In genomic region chr9:88369666-88370065, GRCm38 (mm10) we compare ENCODE assay signal across 20 mouse cellular contexts. TPM values are rescaled to one million over a fixed set of nuclear protein-coding genes. Genes with fewer than 3 reads are reported as not detected.
A peak's percentile ranks its signal among the peaks of the same experiment; 100 is the strongest.
DNase-seq lines count a peak whose midpoint lies in the region; ATAC-seq and TF ChIP-seq lines count a peak whose summit lies in the region.
"Had no signal": no experiment of that assay in that cellular context is flagged by ENCODE, and none has a peak within 500 bp of the region (broad histone marks: within the 10 kb centered on the region; RNA-seq: fewer than 3 reads in every experiment).

No protein-coding gene starts in this region.

- no peak for ATAC-seq in midbrain, postnatal 0 days (ENCODE audit: low FRiP score)
- no peak for ATAC-seq in midbrain, embryonic 14.5 days (ENCODE audit: low FRiP score, low TSS enrichment)
- ATAC-seq: intestine, embryonic 16.5 days; liver, embryonic 12.5 days; midbrain, embryonic 15.5 days had no signal

- peaks cover 6% of the 10 kb centered on the region; the same call in 1 of the 2 replicates for H3K36me3 ChIP-seq in midbrain, postnatal 0 days (ENCODE audit: insufficient read depth, low read length)
- peaks cover under 1% of the 10 kb centered on the region; the same call in 1 of the 2 replicates for H3K36me3 ChIP-seq in midbrain, embryonic 14.5 days (ENCODE audit: control insufficient read depth, insufficient read depth, low read length)
- H3K36me3 ChIP-seq: limb, embryonic 12.5 days; lung, embryonic 15.5 days; midbrain, embryonic 15.5 days had no signal

- no peak overlapping the region for H3K4me2 ChIP-seq in midbrain, postnatal 0 days (ENCODE audit: low read depth, low read length, poor library complexity, severe bottlenecking)
- H3K4me2 ChIP-seq in midbrain, embryonic 14.5 days (ENCODE audit: low read length) = no peak overlapping the region
- H3K4me2 ChIP-seq: embryonic facial prominence, embryonic 15.5 days; hindbrain, embryonic 15.5 days; limb, embryonic 12.5 days; liver, embryonic 12.5 days; lung, embryonic 15.5 days; midbrain, embryonic 15.5 days had no signal

- no peaks in the 10 kb centered on the region for H3K27me3 ChIP-seq in midbrain, postnatal 0 days (ENCODE audit: insufficient read depth, low read length)
- no peaks in the 10 kb centered on the region for H3K27me3 ChIP-seq in midbrain, embryonic 14.5 days (ENCODE audit: control insufficient read depth, insufficient read depth, low read length)
- H3K27me3 ChIP-seq: embryonic facial prominence, embryonic 15.5 days; hindbrain, embryonic 15.5 days; limb, embryonic 12.5 days; liver, embryonic 12.5 days; lung, embryonic 15.5 days; midbrain, embryonic 15.5 days had no signal

- H3K4me1 ChIP-seq in midbrain, postnatal 0 days (ENCODE audit: insufficient read depth, low read length) = no peaks in the 10 kb centered on the region
- no peaks in the 10 kb centered on the region for H3K4me1 ChIP-seq in midbrain, embryonic 14.5 days (ENCODE audit: control insufficient read depth, insufficient read depth, low read length)
- H3K4me1 ChIP-seq: embryonic facial prominence, embryonic 15.5 days; hindbrain, embryonic 15.5 days; limb, embryonic 12.5 days; liver, embryonic 12.5 days; lung, embryonic 15.5 days; midbrain, embryonic 15.5 days had no signal

- no peak overlapping the region for H3K9ac ChIP-seq in midbrain, postnatal 0 days (replicated peaks; ENCODE audit: low read length, poor library complexity, severe bottlenecking)
- no peak overlapping the region for H3K9ac ChIP-seq in midbrain, embryonic 14.5 days (replicated peaks; ENCODE audit: low read length)
- H3K9ac ChIP-seq: embryonic facial prominence, embryonic 15.5 days; hindbrain, embryonic 15.5 days; limb, embryonic 12.5 days; liver, embryonic 12.5 days; lung, embryonic 15.5 days; midbrain, embryonic 15.5 days had no signal

- WGBS in midbrain, postnatal 0 days = 92% methylated on average over 2 of the region's 2 CpGs
- WGBS in midbrain, embryonic 14.5 days = 99% methylated on average over 2 of the region's 2 CpGs

- H3K4me3 ChIP-seq in midbrain, postnatal 0 days (ENCODE audit: low read depth, low read length) = no peak overlapping the region
- no peak overlapping the region for H3K4me3 ChIP-seq in midbrain, embryonic 14.5 days (replicated peaks; ENCODE audit: low read depth, low read length)
- H3K4me3 ChIP-seq: embryonic facial prominence, embryonic 15.5 days; hindbrain, embryonic 15.5 days; limb, embryonic 12.5 days; liver, embryonic 12.5 days; lung, embryonic 15.5 days; midbrain, embryonic 15.5 days had no signal

- H3K9me3 ChIP-seq in midbrain, postnatal 0 days (ENCODE audit: low read length) = no peaks in the 10 kb centered on the region
- H3K9me3 ChIP-seq in midbrain, embryonic 14.5 days (ENCODE audit: control insufficient read depth, low read length) = no peaks in the 10 kb centered on the region
- H3K9me3 ChIP-seq: embryonic facial prominence, embryonic 15.5 days; G1E; hindbrain, embryonic 15.5 days; limb, embryonic 12.5 days; liver, embryonic 12.5 days; lung, embryonic 15.5 days; midbrain, embryonic 15.5 days had no signal

- DNase-seq in adrenal gland, postnatal 14 days = peak; percentile 25
- no peak for DNase-seq in adrenal gland, adult 8-10 months
- peak; percentile 18 to 23 for DNase-seq in heart, adult 18-20 months
- DNase-seq in heart, adult 11 months = no peak
- DNase-seq in midbrain, postnatal 0 days (ENCODE audit: low spot score) = peak; percentile 25
- DNase-seq in midbrain, embryonic 14.5 days = no peak
- DNase-seq in retina, postnatal 1 day = no peak
- DNase-seq: adrenal gland, adult 2 months; cerebellum, adult 11-12 months; cerebellum, postnatal 36 days; heart, postnatal 36 days; kidney, postnatal 4 days had no signal

- H3K27ac ChIP-seq in midbrain, postnatal 0 days (ENCODE audit: low read depth, low read length) = no peak overlapping the region
- no peak overlapping the region for H3K27ac ChIP-seq in midbrain, embryonic 14.5 days (replicated peaks; ENCODE audit: low read depth, low read length)
- H3K27ac ChIP-seq: embryonic facial prominence, embryonic 15.5 days; hindbrain, embryonic 15.5 days; limb, embryonic 12.5 days; liver, embryonic 12.5 days; lung, embryonic 15.5 days; midbrain, embryonic 15.5 days had no signal

- no peak for TF ChIP-seq CTCF in midbrain, postnatal 0 days (IDR thresholded peaks at IDR 0.05)

RNA-seq across cellular contexts. Expression of gene Nt5e, which starts 42.7 kb away (rescaled TPM):
- total RNA-seq in adrenal gland, postnatal 14 days (2021) = 15.7 and 15.9 TPM in 2 replicates
- total RNA-seq in adrenal gland, adult 8-10 months (2022) = 10 to 100 TPM in 2 of 4 experiments, 1 to 10 TPM in 2; 5.7 to 13.6 (median 8.9) TPM
- 10 to 100 TPM; 10.7 to 16.7 TPM for total RNA-seq in heart, adult 18-20 months (2021)
- 4.2 and 5.3 TPM in 2 replicates for total RNA-seq in midbrain, postnatal 0 days (2014; rRNA removed)
- 2.2 and 2.6 TPM in 2 replicates for polyA plus RNA-seq in midbrain, postnatal 0 days (2015; fragmentation: Nextera tagmentation; extraction: Ambion mirVana)
- polyA plus RNA-seq in midbrain, embryonic 14.5 days (2014; fragmentation: Nextera tagmentation; extraction: Ambion mirVana) = 0.36 and 0.61 TPM in 2 replicates
- polyA plus RNA-seq: G1E had no signal

Comparison
In these comparisons a context has a peak if more than half of its experiments do, and no peak if none do; other contexts are left out.
1. DNase-seq: peak in adrenal gland, postnatal 14 days (single experiment), heart, adult 18-20 months (2 of 2) and midbrain, postnatal 0 days (single experiment); none in adrenal gland, adult 8-10 months (single experiment), heart, adult 11 months (single experiment), midbrain, embryonic 14.5 days (single experiment) and retina, postnatal 1 day (single experiment).